Mouse (Mus musculus) hematopoietic stem cell, adult 5-6 weeks (primary cell): Measurements from ENCODE around the gene Ppie. TPM values are rescaled to one million over a fixed set of nuclear protein-coding genes. Genes with fewer than 3 reads are reported as not detected.
A peak's percentile ranks its signal among the peaks of the same experiment; 100 is the strongest.
"Not testable (repeated sequence)": the region's sequence is repeated elsewhere in the genome, so short reads cannot be mapped to it uniquely, and the experiment has no call there.

Source experiments
- ATAC-seq, 2 experiments: fragments of 125-278 bp in 1 of 2; replicated peaks in 1 of 2; 2 replicates each; pipeline ENCODE4 v1.8.0; 2016 to 2017; ENCODE audit warnings: inconsistent platforms in 2 of 2, mild to moderate bottlenecking in 2 of 2, moderate number of reproducible peaks in 2 of 2, low read depth in 1 of 2, moderate TSS enrichment in 1 of 2; ENCODE audit not compliant: low FRiP score in 2 of 2, poor library complexity in 2 of 2, severe bottlenecking in 2 of 2, insufficient read depth in 1 of 2, low TSS enrichment in 1 of 2
- total RNA-seq: library from RNA; stranded (forward); fragments of 172-1452, 232-1000 nt; gene quantifications from 2 replicates; pipeline ENCODE4 v1.2.3, GENCODE M21; 2017

Ppie gene
- 89.7 and 91.0 TPM in 2 replicates for total RNA-seq

GRCm38 (mm10) chr4:123139513-123140154 lies at the start of gene Ppie:
Ppie (minus strand) TSS chr4:123139951.
- ATAC-seq = peak; percentile 94 to 96

GRCm38 (mm10) chr4:123184816-123185215 lies 45.1 kb upstream of the Ppie start:
- ATAC-seq = no peak

GRCm38 (mm10) chr4:123183239-123184056 lies 43.7 kb upstream of the Ppie start:
- ATAC-seq = peak; percentile 76 to 82

GRCm38 (mm10) chr4:123182328-123183238 lies 42.8 kb upstream of the Ppie start, which contains the start of gene Hpcal4:
Hpcal4 (plus strand) TSS chr4:123183227.
- peak in 1 of 2 experiments; percentile 43; a peak in 2 of 4 replicates for ATAC-seq

GRCm38 (mm10) chr4:123171811-123172210 lies 32.1 kb upstream of the Ppie start:
- no peak; a peak in 1 of 4 replicates for ATAC-seq

- ATAC-seq = no peak
Observed at GRCm38 (mm10) chr4:123164157-123164556, 24.4 kb upstream of the Ppie start.

- peak; percentile 27 to 66 for ATAC-seq
Observed at GRCm38 (mm10) chr4:123162305-123162917, 22.7 kb upstream of the Ppie start.

GRCm38 (mm10) chr4:123161251-123161650 lies 21.5 kb upstream of the Ppie start:
- ATAC-seq = not testable (repeated sequence)

- ATAC-seq = no peak
Observed at GRCm38 (mm10) chr4:123160571-123160970, 20.8 kb upstream of the Ppie start.

- ATAC-seq = peak in 1 of 2 experiments; percentile 42; a peak in 2 of 4 replicates
Observed at GRCm38 (mm10) chr4:123155840-123156239, 16.1 kb upstream of the Ppie start.

- ATAC-seq = no peak
Observed at GRCm38 (mm10) chr4:123155427-123155826, 15.7 kb upstream of the Ppie start.

- ATAC-seq = peak; percentile 66 to 78
Observed at GRCm38 (mm10) chr4:123155004-123155403, 15.3 kb upstream of the Ppie start.

- no peak for ATAC-seq
Observed at GRCm38 (mm10) chr4:123152976-123153375, 13.2 kb upstream of the Ppie start.

- no peak for ATAC-seq
Observed at GRCm38 (mm10) chr4:123152003-123152402, 12.3 kb upstream of the Ppie start.

GRCm38 (mm10) chr4:123147446-123148150 lies 7.8 kb upstream of the Ppie start:
- ATAC-seq = peak; percentile 88 to 93

GRCm38 (mm10) chr4:123137551-123137950 lies 2.2 kb downstream of the Ppie start:
- ATAC-seq = no peak

- no peak for ATAC-seq
Observed at GRCm38 (mm10) chr4:123127051-123127450, 12.7 kb downstream of the Ppie start.
